Mouse (Mus musculus): ENCODE measurements around the gene Slc6a19. TPM values are rescaled to one million over a fixed set of nuclear protein-coding genes. Genes with fewer than 3 reads are reported as not detected.

Gene Slc6a19
- polyA plus RNA-seq, 1 experiment from 2014 or later, result 0.09 TPM

GRCm38 (mm10) chr13:73699714-73700113 lies 5.0 kb downstream of the Slc6a19 start:
- WGBS (ENCODE audit: missing documents), result 98% methylated on average over 6 of the region's 6 CpGs
- no peaks in the 10 kb centered on the region for H3K36me3 ChIP-seq (ENCODE audit: inconsistent target)
- no peak overlapping the region for H3K4me3 ChIP-seq (ENCODE audit: inconsistent target)
- no peaks in the 10 kb centered on the region for H3K79me2 ChIP-seq (ENCODE audit: inconsistent target)
- no peak overlapping the region for H3K27ac ChIP-seq

- Histone ChIP-seq H3K79me2 (ENCODE audit: inconsistent target) (no peaks in the 10 kb centered on the region), H3K4me3 (ENCODE audit: inconsistent target) (no peak overlapping the region), H3K27ac (no peak overlapping the region), H3K36me3 (ENCODE audit: inconsistent target) (no peaks in the 10 kb centered on the region)
- 87% methylated on average over 3 of the region's 3 CpGs for WGBS (ENCODE audit: missing documents)
Measured at GRCm38 (mm10) chr13:73696529-73696928, 8.1 kb downstream of the Slc6a19 start.

GRCm38 (mm10) chr13:73694972-73695371 lies 9.7 kb downstream of the Slc6a19 start:
- WGBS (ENCODE audit: missing documents), result 75% methylated on average over 1 of the region's 1 CpGs
- no peaks in the 10 kb centered on the region for H3K36me3 ChIP-seq (ENCODE audit: inconsistent target)
- no peak overlapping the region for H3K4me3 ChIP-seq (ENCODE audit: inconsistent target)
- H3K27ac ChIP-seq, result no peak overlapping the region
- no peaks in the 10 kb centered on the region for H3K79me2 ChIP-seq (ENCODE audit: inconsistent target)

- no peaks in the 10 kb centered on the region for H3K79me2 ChIP-seq (ENCODE audit: inconsistent target)
- peak overlapping the region; percentile 13; the same call in 1 of the 2 replicates for H3K27ac ChIP-seq
- 36% methylated on average over 2 of the region's 2 CpGs for WGBS (ENCODE audit: missing documents)
- H3K4me3 ChIP-seq (ENCODE audit: inconsistent target), result no peak overlapping the region
- no peaks in the 10 kb centered on the region for H3K36me3 ChIP-seq (ENCODE audit: inconsistent target)
Measured at GRCm38 (mm10) chr13:73693333-73693732, 11.3 kb downstream of the Slc6a19 start.

- no peaks in the 10 kb centered on the region for H3K36me3 ChIP-seq (ENCODE audit: inconsistent target)
- no peaks in the 10 kb centered on the region for H3K79me2 ChIP-seq (ENCODE audit: inconsistent target)
- 40% methylated on average over 10 of the region's 10 CpGs for WGBS (ENCODE audit: missing documents)
- H3K4me3 ChIP-seq (ENCODE audit: inconsistent target), result no peak overlapping the region
- peak overlapping the region; percentile 13; the same call in 1 of the 2 replicates for H3K27ac ChIP-seq
Measured at GRCm38 (mm10) chr13:73692249-73692868, 12.3 kb downstream of the Slc6a19 start.

- H3K4me3 ChIP-seq (ENCODE audit: inconsistent target), result no peak overlapping the region
- no peak overlapping the region for H3K27ac ChIP-seq
- WGBS (ENCODE audit: missing documents), result 74% methylated on average over 4 of the region's 4 CpGs
- no peaks in the 10 kb centered on the region for H3K36me3 ChIP-seq (ENCODE audit: inconsistent target)
- H3K79me2 ChIP-seq (ENCODE audit: inconsistent target), result no peaks in the 10 kb centered on the region
Measured at GRCm38 (mm10) chr13:73688934-73689333, 15.7 kb downstream of the Slc6a19 start.

GRCm38 (mm10) chr13:73687601-73688000 lies 17.1 kb downstream of the Slc6a19 start:
- no peak overlapping the region for H3K4me3 ChIP-seq (ENCODE audit: inconsistent target)
- no peaks in the 10 kb centered on the region for H3K79me2 ChIP-seq (ENCODE audit: inconsistent target)
- 82% methylated on average over 3 of the region's 3 CpGs for WGBS (ENCODE audit: missing documents)
- H3K27ac ChIP-seq, result no peak overlapping the region
- no peaks in the 10 kb centered on the region for H3K36me3 ChIP-seq (ENCODE audit: inconsistent target)

GRCm38 (mm10) chr13:73685502-73685901 lies 19.2 kb downstream of the Slc6a19 start:
- 81% methylated on average over 5 of the region's 6 CpGs for WGBS (ENCODE audit: missing documents)
- Histone ChIP-seq H3K36me3 (ENCODE audit: inconsistent target) (no peaks in the 10 kb centered on the region), H3K27ac (no peak overlapping the region), H3K4me3 (ENCODE audit: inconsistent target) (no peak overlapping the region), H3K79me2 (ENCODE audit: inconsistent target) (no peaks in the 10 kb centered on the region)

GRCm38 (mm10) chr13:73684412-73684811 lies 20.3 kb downstream of the Slc6a19 start:
- Histone ChIP-seq H3K27ac (no peak overlapping the region), H3K4me3 (ENCODE audit: inconsistent target) (no peak overlapping the region), H3K36me3 (ENCODE audit: inconsistent target) (no peaks in the 10 kb centered on the region), H3K79me2 (ENCODE audit: inconsistent target) (no peaks in the 10 kb centered on the region)
- WGBS (ENCODE audit: missing documents), result 100% methylated on average over 1 of the region's 1 CpGs

GRCm38 (mm10) chr13:73683682-73684081 lies 21.0 kb downstream of the Slc6a19 start:
- Histone ChIP-seq H3K36me3 (ENCODE audit: inconsistent target) (no peaks in the 10 kb centered on the region), H3K4me3 (ENCODE audit: inconsistent target) (no peak overlapping the region), H3K79me2 (ENCODE audit: inconsistent target) (no peaks in the 10 kb centered on the region), H3K27ac (no peak overlapping the region)
- 34% methylated on average over 11 of the region's 11 CpGs for WGBS (ENCODE audit: missing documents)

- WGBS (ENCODE audit: missing documents), result 87% methylated on average over 2 of the region's 2 CpGs
- no peak overlapping the region for H3K4me3 ChIP-seq (ENCODE audit: inconsistent target)
- H3K36me3 ChIP-seq (ENCODE audit: inconsistent target), result no peaks in the 10 kb centered on the region
- H3K79me2 ChIP-seq (ENCODE audit: inconsistent target), result no peaks in the 10 kb centered on the region
- no peak overlapping the region for H3K27ac ChIP-seq
Measured at GRCm38 (mm10) chr13:73682226-73682625, 22.4 kb downstream of the Slc6a19 start.

- H3K36me3 ChIP-seq (ENCODE audit: inconsistent target), result no peaks in the 10 kb centered on the region
- H3K27ac ChIP-seq, result no peak overlapping the region
- no peaks in the 10 kb centered on the region for H3K79me2 ChIP-seq (ENCODE audit: inconsistent target)
- no peak overlapping the region for H3K4me3 ChIP-seq (ENCODE audit: inconsistent target)
- WGBS (ENCODE audit: missing documents), result 8% methylated on average over 1 of the region's 1 CpGs
Measured at GRCm38 (mm10) chr13:73680394-73680793, 24.3 kb downstream of the Slc6a19 start.

GRCm38 (mm10) chr13:73679311-73679710 lies 25.4 kb downstream of the Slc6a19 start:
- Histone ChIP-seq H3K79me2 (ENCODE audit: inconsistent target) (no peaks in the 10 kb centered on the region), H3K36me3 (ENCODE audit: inconsistent target) (no peaks in the 10 kb centered on the region), H3K27ac (no peak overlapping the region), H3K4me3 (ENCODE audit: inconsistent target) (no peak overlapping the region)
- 83% methylated on average over 2 of the region's 2 CpGs for WGBS (ENCODE audit: missing documents)

GRCm38 (mm10) chr13:73677853-73678252 lies 26.8 kb downstream of the Slc6a19 start, which contains the start of gene Slc6a18:
Slc6a18 (minus strand) TSS chr13:73678023.
- WGBS (ENCODE audit: missing documents), result 92% methylated on average over 3 of the region's 3 CpGs
- H3K36me3 ChIP-seq (ENCODE audit: inconsistent target), result no peaks in the 10 kb centered on the region
- no peak within 1 kb of the TSS for H3K27ac ChIP-seq
- no peak within 1 kb of the TSS for H3K4me3 ChIP-seq (ENCODE audit: inconsistent target)
- no peaks in the 10 kb centered on the region for H3K79me2 ChIP-seq (ENCODE audit: inconsistent target)

GRCm38 (mm10) chr13:73675161-73675560 lies 29.5 kb downstream of the Slc6a19 start:
- Histone ChIP-seq H3K27ac (no peak overlapping the region), H3K4me3 (ENCODE audit: inconsistent target) (no peak overlapping the region), H3K36me3 (ENCODE audit: inconsistent target) (no peaks in the 10 kb centered on the region), H3K79me2 (ENCODE audit: inconsistent target) (no peaks in the 10 kb centered on the region)
- 87% methylated on average over 7 of the region's 7 CpGs for WGBS (ENCODE audit: missing documents)
